Mouse (Mus musculus): ENCODE measurements at regions not wholly inside any gene's neighbourhood (a gene's known extent, or its start where the extent isn't known, plus 50 kb on each side); places are given as distances from the start of the nearest gene placed in this dataset.

- TF ChIP-seq CTCF (IDR thresholded peaks at IDR 0.05; ENCODE audit: extremely low read depth, insufficient read depth, insufficient read length, insufficient replicate concordance) (no peak), POLR2A (IDR thresholded peaks at IDR 0.05; ENCODE audit: low read depth, low read length) (no peak)
Observed at GRCm38 (mm10) chr9:51396801-51397200, 68.1 kb upstream of the 1810046K07Rik start.

All from spleen, adult 2 months (tissue).